Mouse (Mus musculus) ES-Bruce4 (cell line): ENCODE measurements around the gene Ak5.

Experiments
- CTCF ChIP-seq: IDR thresholded peaks from one replicate; pipeline ENCODE4 v1.8.1; 2011; ENCODE audit warnings: low read depth, low read length
- EP300 ChIP-seq: IDR thresholded peaks from 2 replicates; pipeline ENCODE4 v1.6.1; 2011; ENCODE audit warnings: low read depth, low read length; ENCODE audit not compliant: insufficient read depth
- POLR2A ChIP-seq: IDR thresholded peaks from one replicate; pipeline ENCODE4 v1.8.1; 2011; ENCODE audit warnings: low read length; ENCODE audit not compliant: insufficient read depth

- TF ChIP-seq CTCF (no peak), POLR2A (no peak), EP300 (no peak)
Measured at GRCm38 (mm10) chr3:152609076-152609475, 59.1 kb downstream of the Ak5 start.
